In the genomic region with DNA sequence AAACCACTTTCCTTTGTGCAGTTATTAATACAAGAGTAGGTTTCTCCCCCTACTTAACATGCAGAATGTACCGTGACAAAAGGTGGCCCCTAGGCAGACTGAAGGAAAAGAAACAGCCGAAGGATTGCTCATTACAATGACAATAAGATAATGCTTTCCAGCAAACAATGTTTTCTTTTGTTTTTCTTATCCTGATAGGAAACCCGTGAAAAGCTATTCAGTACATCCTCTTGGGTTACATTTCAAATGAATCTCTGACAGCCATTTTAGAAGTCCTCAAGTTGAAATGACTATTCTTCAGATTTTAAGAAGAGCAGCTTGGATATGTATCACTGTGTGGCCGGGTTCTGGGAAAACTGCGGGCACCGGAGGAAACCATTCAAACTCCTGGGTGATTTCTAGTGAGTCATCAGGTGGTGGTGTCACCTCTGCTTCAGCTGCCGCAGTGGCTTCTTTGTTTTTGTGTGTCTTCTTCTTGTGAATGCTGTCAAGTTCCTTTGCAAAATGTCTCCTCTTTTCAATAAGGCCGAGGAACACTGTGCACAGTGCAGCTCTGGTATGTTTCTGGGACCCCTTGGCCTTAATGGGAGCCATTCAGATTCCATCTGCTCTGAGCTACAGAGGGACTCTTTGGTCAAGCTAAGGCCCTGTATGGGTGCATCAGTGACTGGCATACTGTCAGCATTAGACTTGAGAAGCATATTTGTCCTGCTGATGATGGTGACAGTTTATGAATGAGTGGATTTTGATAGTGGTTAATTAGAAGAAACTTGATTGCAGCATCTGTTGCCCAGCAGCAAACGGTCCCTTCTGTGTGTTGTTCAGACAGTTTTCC, we compare ENCODE assay signal across 17 mouse cellular contexts.
DNase-seq lines count a peak whose midpoint lies in the region; ATAC-seq and TF ChIP-seq lines count a peak whose summit lies in the region.
"Had no signal": no experiment of that assay in that cellular context is flagged by ENCODE, and none has a peak within 500 bp of the region (broad histone marks: within the 10 kb centered on the region; RNA-seq: fewer than 3 reads in every experiment).

No protein-coding gene starts in this region.

- DNase-seq in brain, embryonic 14.5 days (ENCODE audit: low read depth), result peak; percentile 65
- peak; percentile 41 for DNase-seq in hindbrain, postnatal 0 days (ENCODE audit: low spot score)
- peak; percentile 55 for DNase-seq in neural tube, embryonic 11.5 days (ENCODE audit: low spot score)
- no peak for DNase-seq in urinary bladder, postnatal 10 days (ENCODE audit: low spot score)
- no peak for DNase-seq in right cerebral cortex, postnatal 25 days
- no peak for DNase-seq in lung, postnatal 4 days
- DNase-seq: adrenal gland, postnatal 14 days; cerebellum, postnatal 25 days; heart, adult 2 months; kidney, postnatal 25 days; thymus, postnatal 25 days had no signal

- no peaks in the 10 kb centered on the region for H3K36me3 ChIP-seq in forebrain, embryonic 13.5 days (ENCODE audit: poor library complexity, severe bottlenecking)
- H3K36me3 ChIP-seq in hindbrain, postnatal 0 days (ENCODE audit: insufficient read depth, low read length), result no peaks in the 10 kb centered on the region
- no peaks in the 10 kb centered on the region for H3K36me3 ChIP-seq in neural tube, embryonic 11.5 days (ENCODE audit: control insufficient read depth, insufficient read depth, low read length)
- H3K36me3 ChIP-seq: limb, embryonic 12.5 days; liver, embryonic 15.5 days; stomach, embryonic 15.5 days had no signal

- peak; percentile 68; the same call in 1 of the 2 replicates for ATAC-seq in forebrain, embryonic 13.5 days
- peak; percentile 61; the same call in 1 of the 2 replicates for ATAC-seq in hindbrain, postnatal 0 days
- peak; percentile 87 for ATAC-seq in neural tube, embryonic 11.5 days (ENCODE audit: insufficient read depth, low FRiP score, low TSS enrichment)
- ATAC-seq in erythroid progenitor cell, adult 5-6 weeks (replicated peaks; ENCODE audit: low FRiP score, poor library complexity, severe bottlenecking), result no peak
- ATAC-seq: intestine, postnatal 0 days had no signal

- H3K4me1 ChIP-seq in forebrain, embryonic 13.5 days, result peaks cover 18% of the 10 kb centered on the region
- no peaks in the 10 kb centered on the region for H3K4me1 ChIP-seq in hindbrain, postnatal 0 days (ENCODE audit: insufficient read depth, low read length)
- H3K4me1 ChIP-seq in neural tube, embryonic 11.5 days (ENCODE audit: control insufficient read depth, insufficient read depth, low read length), result no peaks in the 10 kb centered on the region; the same call in 1 of the 2 replicates
- H3K4me1 ChIP-seq: limb, embryonic 12.5 days; liver, embryonic 15.5 days; stomach, embryonic 15.5 days had no signal

- H3K4me3 ChIP-seq in forebrain, embryonic 13.5 days, result no peak overlapping the region
- no peak overlapping the region for H3K4me3 ChIP-seq in hindbrain, postnatal 0 days (ENCODE audit: low read length)
- no peak overlapping the region for H3K4me3 ChIP-seq in neural tube, embryonic 11.5 days (ENCODE audit: low read depth, low read length)
- H3K4me3 ChIP-seq: heart, adult 2 months; limb, embryonic 12.5 days; liver, embryonic 15.5 days; stomach, embryonic 15.5 days had no signal

- peak overlapping the region; percentile 51 for H3K27ac ChIP-seq in forebrain, embryonic 13.5 days
- H3K27ac ChIP-seq in hindbrain, postnatal 0 days, result no peak overlapping the region
- peak overlapping the region; percentile 30 for H3K27ac ChIP-seq in neural tube, embryonic 11.5 days (ENCODE audit: low read depth, low read length)
- H3K27ac ChIP-seq: heart, adult 2 months; limb, embryonic 12.5 days; liver, embryonic 15.5 days; stomach, embryonic 15.5 days had no signal

- no peak for TF ChIP-seq CTCF in brain, embryonic 14.5 days (IDR thresholded peaks at IDR 0.05; ENCODE audit: borderline replicate concordance, extremely low read depth, insufficient read depth, insufficient read length)
- no peak for TF ChIP-seq CTCF in hindbrain, postnatal 0 days (IDR thresholded peaks at IDR 0.05; ENCODE audit: low read depth)

- no peaks in the 10 kb centered on the region for H3K27me3 ChIP-seq in forebrain, embryonic 13.5 days
- H3K27me3 ChIP-seq in hindbrain, postnatal 0 days (ENCODE audit: insufficient read depth, low read length), result no peaks in the 10 kb centered on the region
- H3K27me3 ChIP-seq in neural tube, embryonic 11.5 days (ENCODE audit: control insufficient read depth, insufficient read depth, low read length), result no peaks in the 10 kb centered on the region
- H3K27me3 ChIP-seq: limb, embryonic 12.5 days; liver, embryonic 15.5 days; stomach, embryonic 15.5 days had no signal

- 17% methylated on average over 9 of the region's 9 CpGs for WGBS in forebrain, embryonic 13.5 days
- 14% methylated on average over 9 of the region's 9 CpGs for WGBS in hindbrain, postnatal 0 days
- 41% methylated on average over 9 of the region's 9 CpGs for WGBS in neural tube, embryonic 11.5 days

- H3K4me2 ChIP-seq in forebrain, embryonic 13.5 days, result 0 out of 2 replicates have a peak overlapping the region, but pooled peaks have one; percentile 1
- H3K4me2 ChIP-seq in hindbrain, postnatal 0 days (ENCODE audit: low read depth, low read length), result no peak overlapping the region
- no peak overlapping the region for H3K4me2 ChIP-seq in neural tube, embryonic 11.5 days (ENCODE audit: low read depth)
- H3K4me2 ChIP-seq: limb, embryonic 12.5 days; liver, embryonic 15.5 days; stomach, embryonic 15.5 days had no signal

- H3K9ac ChIP-seq in forebrain, embryonic 13.5 days, result no peak overlapping the region
- no peak overlapping the region for H3K9ac ChIP-seq in hindbrain, postnatal 0 days (replicated peaks; ENCODE audit: low read length)
- H3K9ac ChIP-seq in neural tube, embryonic 11.5 days (ENCODE audit: low read length), result no peak overlapping the region
- H3K9ac ChIP-seq: limb, embryonic 12.5 days; liver, embryonic 15.5 days; stomach, embryonic 15.5 days had no signal

- no peaks in the 10 kb centered on the region for H3K9me3 ChIP-seq in forebrain, embryonic 13.5 days (replicated peaks)
- no peaks in the 10 kb centered on the region for H3K9me3 ChIP-seq in hindbrain, postnatal 0 days (ENCODE audit: low read length)
- H3K9me3 ChIP-seq in neural tube, embryonic 11.5 days (ENCODE audit: control insufficient read depth, low read length), result no peaks in the 10 kb centered on the region
- H3K9me3 ChIP-seq: limb, embryonic 12.5 days; liver, embryonic 15.5 days; stomach, embryonic 15.5 days had no signal

- TF ChIP-seq POLR2A in brain, embryonic 14.5 days (IDR thresholded peaks at IDR 0.05; ENCODE audit: borderline replicate concordance, extremely low read depth, insufficient read depth, insufficient read length, poor library complexity, severe bottlenecking), result no peak

Comparison
In these comparisons a context has a peak if more than half of its experiments do, and no peak if none do; other contexts are left out.
1. DNase-seq: peak in brain, embryonic 14.5 days (single experiment), hindbrain, postnatal 0 days (single experiment) and neural tube, embryonic 11.5 days (single experiment); none in urinary bladder, postnatal 10 days (single experiment), right cerebral cortex, postnatal 25 days (single experiment) and lung, postnatal 4 days (0 of 2).